Mouse (Mus musculus) midbrain, embryonic 10.5 days (tissue): Measurements from ENCODE around the gene Tmed9. TPM values are rescaled to one million over a fixed set of nuclear protein-coding genes. Genes with fewer than 3 reads are reported as not detected.
"Not testable (repeated sequence)": the region's sequence is repeated elsewhere in the genome, so short reads cannot be mapped to it uniquely, and the experiment has no call there.

Experiments
- DNase-seq: peaks from one replicate; pipeline ENCODE4 v3.0.0-alpha.2; 2017; ENCODE audit warnings: low spot score
- H3K27ac ChIP-seq: fragments of 300-500 bp; sonication (generic); replicated peaks from 2 replicates; pipeline ENCODE4 v1.5.1; 2016; ENCODE audit warnings: mild to moderate bottlenecking
- H3K27me3 ChIP-seq: fragments of 300-500 bp; sonication (generic); 2 replicates; pipeline ENCODE4 v1.6.1; 2016; ENCODE audit warnings: low read depth, mild to moderate bottlenecking; ENCODE audit not compliant: poor library complexity, severe bottlenecking
- H3K36me3 ChIP-seq: fragments of 300-500 bp; sonication (generic); 2 replicates; pipeline ENCODE4 v1.6.1; 2016; ENCODE audit warnings: mild to moderate bottlenecking, moderate library complexity
- H3K4me1 ChIP-seq: fragments of 300-500 bp; sonication (generic); 2 replicates; pipeline ENCODE4 v1.6.1; 2016
- H3K4me3 ChIP-seq: fragments of 300-500 bp; sonication (generic); 2 replicates; pipeline ENCODE4 v1.5.1; 2016; ENCODE audit warnings: mild to moderate bottlenecking, moderate library complexity
- H3K9me3 ChIP-seq: fragments of 300-500 bp; sonication (generic); replicated peaks from 2 replicates; pipeline ENCODE4 v1.6.1; 2016; ENCODE audit warnings: mild to moderate bottlenecking
- WGBS: fragments of 180-500 bp; shearing (Covaris S2); methylation state at CpG from one replicate; pipeline ENCODE4 v1.1.7; 2016; 5-methylcytosine and 5-hydroxymethylcytosine counted together
- polyA plus RNA-seq: library from polyadenylated mRNA; unstranded; fragments of >200 nt; fragmentation: Nextera tagmentation; extraction: Ambion mirVana; gene quantifications from 2 replicates; pipeline ENCODE4 v1.2.1, GENCODE M21; 2016

Tmed9 gene
- polyA plus RNA-seq, 1 experiment from 2014 or later, result 114 TPM

DNA sequence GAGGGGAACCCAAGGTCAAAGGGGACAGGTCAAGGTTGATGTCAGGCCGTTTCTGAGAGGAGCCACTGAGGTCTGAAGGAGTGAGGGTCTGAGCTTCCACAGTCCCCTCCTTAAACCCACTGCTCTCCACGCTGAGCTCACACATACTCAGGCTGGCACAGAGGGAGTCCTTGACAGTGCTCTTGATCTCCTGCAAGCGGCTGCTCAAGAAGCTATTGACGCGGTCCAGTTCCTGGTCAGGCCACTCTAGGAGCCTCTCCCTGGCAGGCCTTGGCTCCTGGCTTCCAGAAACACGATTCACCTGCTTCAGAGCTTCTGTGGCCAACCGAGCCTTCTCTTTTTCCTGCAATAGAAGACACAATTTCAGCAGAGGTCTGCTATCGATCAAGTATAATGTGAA, 30.1 kb upstream of the Tmed9 start:
- 90% methylated on average over 8 of the region's 8 CpGs for WGBS
- Histone ChIP-seq H3K27me3 (no peaks in the 10 kb centered on the region), H3K27ac (no peak overlapping the region), H3K36me3 (peaks cover 100% of the 10 kb centered on the region), H3K9me3 (no peaks in the 10 kb centered on the region), H3K4me3 (no peak overlapping the region), H3K4me1 (no peaks in the 10 kb centered on the region)
- no peak for DNase-seq

DNA sequence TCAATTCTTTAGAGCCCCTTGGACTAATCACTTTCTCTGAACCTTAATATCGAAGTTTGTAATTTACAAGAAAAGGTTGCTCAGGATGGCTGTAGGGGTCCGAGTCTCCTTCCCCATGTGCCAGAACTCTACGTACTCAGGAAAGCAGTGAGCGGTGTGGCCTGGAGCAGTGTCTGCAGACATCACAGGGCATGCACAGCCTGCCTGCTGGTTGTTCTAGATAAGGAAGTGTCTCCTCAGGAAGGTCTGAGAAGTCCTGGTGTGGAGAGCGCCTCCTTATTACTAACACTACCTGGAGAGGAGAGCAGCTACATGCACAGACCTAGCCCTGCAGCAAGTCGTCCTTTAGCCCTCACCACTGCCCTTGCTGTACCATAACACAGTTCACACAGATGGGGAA, 28.7 kb upstream of the Tmed9 start:
- DNase-seq, result no peak
- 94% methylated on average over 6 of the region's 6 CpGs for WGBS

DNA sequence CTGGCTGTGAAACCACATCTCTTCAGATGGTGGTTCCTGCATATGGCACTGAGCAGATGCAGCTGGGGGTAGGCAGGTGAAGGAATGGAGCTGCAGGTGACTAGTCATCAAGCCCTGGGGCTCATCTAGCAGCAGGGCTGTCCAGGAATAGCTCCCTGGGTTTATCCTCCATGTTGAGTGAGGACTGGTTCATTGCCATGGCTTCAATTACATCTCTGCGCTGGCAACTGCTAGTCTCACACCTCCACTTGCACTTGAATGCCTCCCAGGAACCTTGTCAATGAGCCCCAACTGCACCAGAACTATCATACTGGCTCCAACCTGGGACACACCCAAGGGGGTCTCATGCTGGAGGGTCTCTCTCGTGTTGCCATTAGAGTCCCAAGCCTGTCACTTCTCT, 25.6 kb upstream of the Tmed9 start:
- Histone ChIP-seq H3K4me1 (no peaks in the 10 kb centered on the region), H3K27me3 (no peaks in the 10 kb centered on the region)

More for the DNA sequence above, 28.7 kb upstream of the Tmed9 start:
- H3K9me3 ChIP-seq, result no peaks in the 10 kb centered on the region
- H3K36me3 ChIP-seq, result peaks cover 100% of the 10 kb centered on the region
- H3K27me3 ChIP-seq, result no peaks in the 10 kb centered on the region
- no peak overlapping the region for H3K27ac ChIP-seq
- no peaks in the 10 kb centered on the region for H3K4me1 ChIP-seq
- no peak overlapping the region for H3K4me3 ChIP-seq

DNA sequence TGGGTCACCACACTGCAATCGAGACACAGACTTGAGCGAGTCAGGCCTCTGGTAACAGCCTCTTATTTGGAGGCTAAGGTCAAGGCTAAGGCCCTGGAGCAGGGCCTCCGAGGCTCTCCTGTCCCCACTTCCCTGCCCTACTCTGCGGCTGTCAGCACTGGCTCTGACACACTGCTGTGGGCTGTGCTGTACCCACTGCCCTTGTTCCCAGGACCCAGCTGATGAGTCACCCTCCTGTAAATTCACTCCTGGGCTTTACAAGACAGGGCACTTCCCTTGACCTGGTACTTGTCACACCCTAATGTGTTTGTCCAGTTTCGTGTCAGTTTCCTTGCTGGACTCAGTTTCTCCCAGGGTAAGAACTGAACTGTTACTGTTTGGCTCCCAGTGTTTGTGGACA, 25.1 kb upstream of the Tmed9 start:
- H3K4me3 ChIP-seq, result no peak overlapping the region
- no peaks in the 10 kb centered on the region for H3K27me3 ChIP-seq
- H3K27ac ChIP-seq, result no peak overlapping the region
- H3K36me3 ChIP-seq, result peaks cover 100% of the 10 kb centered on the region
- no peaks in the 10 kb centered on the region for H3K9me3 ChIP-seq
- 95% methylated on average over 5 of the region's 5 CpGs for WGBS
- DNase-seq, result no peak
- no peaks in the 10 kb centered on the region for H3K4me1 ChIP-seq

More for the DNA sequence above, 25.6 kb upstream of the Tmed9 start:
- WGBS, result 93% methylated on average over 2 of the region's 2 CpGs
- no peak overlapping the region for H3K4me3 ChIP-seq
- DNase-seq, result no peak
- H3K9me3 ChIP-seq, result no peaks in the 10 kb centered on the region
- H3K36me3 ChIP-seq, result peaks cover 100% of the 10 kb centered on the region
- no peak overlapping the region for H3K27ac ChIP-seq

DNA sequence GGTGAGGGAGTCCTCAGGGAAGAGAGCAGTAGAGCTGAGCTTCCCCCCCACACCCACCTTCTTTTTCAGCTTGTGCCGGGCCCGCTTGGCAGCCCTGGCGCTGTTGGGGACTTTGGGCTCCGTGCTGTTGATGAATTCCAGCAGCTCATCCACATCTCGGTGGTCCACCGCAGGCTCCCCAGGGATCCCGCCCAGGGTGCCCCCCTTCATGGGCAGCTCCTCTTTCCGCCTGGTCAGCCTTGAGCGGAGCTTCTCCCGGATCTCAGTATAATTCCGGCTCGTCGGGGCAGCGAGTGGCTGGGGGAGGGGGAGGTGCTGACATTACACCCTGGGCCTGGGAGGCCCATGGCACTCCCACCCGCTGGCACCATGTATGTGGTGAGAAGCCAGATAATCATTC, 24.5 kb upstream of the Tmed9 start:
- Histone ChIP-seq H3K36me3 (peaks cover 100% of the 10 kb centered on the region), H3K4me3 (no peak overlapping the region), H3K4me1 (no peaks in the 10 kb centered on the region), H3K9me3 (no peaks in the 10 kb centered on the region), H3K27ac (no peak overlapping the region), H3K27me3 (no peaks in the 10 kb centered on the region)
- 87% methylated on average over 15 of the region's 15 CpGs for WGBS
- DNase-seq, result no peak

DNA sequence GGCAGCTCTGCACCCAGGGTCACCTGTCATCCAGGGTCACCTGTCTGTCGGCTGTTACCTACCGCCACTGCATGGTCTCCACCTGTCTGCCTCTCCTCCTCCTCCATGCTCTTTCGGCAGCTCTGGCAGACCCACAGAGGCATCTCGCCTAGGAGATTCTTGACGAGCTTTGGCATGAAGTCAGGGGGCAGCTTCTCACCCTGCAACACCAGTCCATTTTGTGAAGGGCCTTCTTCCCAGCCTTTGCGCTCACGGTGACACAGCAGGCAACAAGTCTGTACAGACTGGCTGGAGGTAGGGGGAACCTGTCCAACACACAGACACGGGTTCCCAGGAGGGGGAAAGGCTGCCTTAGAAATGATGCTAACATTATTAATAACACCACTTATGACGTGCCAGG, 17.6 kb upstream of the Tmed9 start:
- H3K4me1 ChIP-seq, result no peaks in the 10 kb centered on the region
- no peaks in the 10 kb centered on the region for H3K27me3 ChIP-seq
- DNase-seq, result no peak
- peaks cover 82% of the 10 kb centered on the region for H3K36me3 ChIP-seq
- no peaks in the 10 kb centered on the region for H3K9me3 ChIP-seq
- no peak overlapping the region for H3K27ac ChIP-seq
- H3K4me3 ChIP-seq, result no peak overlapping the region
- WGBS, result 92% methylated on average over 9 of the region's 9 CpGs

DNA sequence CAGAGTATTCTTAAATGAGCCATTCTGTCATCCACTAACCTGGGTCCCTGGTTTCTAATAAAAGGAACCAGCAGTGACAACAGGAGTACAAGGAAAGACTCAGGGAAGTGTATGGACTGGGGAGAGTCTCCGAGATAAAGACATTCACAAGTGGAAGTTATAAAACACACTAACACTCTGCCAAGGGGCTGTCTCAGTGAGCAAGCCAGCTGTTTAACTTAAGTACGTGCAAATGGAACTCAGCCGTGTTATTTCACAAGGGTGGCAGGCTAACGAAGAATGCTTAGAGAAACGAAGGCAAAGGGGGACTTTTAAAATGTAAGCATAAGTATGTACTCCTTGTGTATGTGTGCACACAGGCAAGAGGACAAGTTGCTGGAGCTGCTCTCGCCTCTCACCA, 16.0 kb upstream of the Tmed9 start:
- H3K36me3 ChIP-seq, result peaks cover 82% of the 10 kb centered on the region

DNA sequence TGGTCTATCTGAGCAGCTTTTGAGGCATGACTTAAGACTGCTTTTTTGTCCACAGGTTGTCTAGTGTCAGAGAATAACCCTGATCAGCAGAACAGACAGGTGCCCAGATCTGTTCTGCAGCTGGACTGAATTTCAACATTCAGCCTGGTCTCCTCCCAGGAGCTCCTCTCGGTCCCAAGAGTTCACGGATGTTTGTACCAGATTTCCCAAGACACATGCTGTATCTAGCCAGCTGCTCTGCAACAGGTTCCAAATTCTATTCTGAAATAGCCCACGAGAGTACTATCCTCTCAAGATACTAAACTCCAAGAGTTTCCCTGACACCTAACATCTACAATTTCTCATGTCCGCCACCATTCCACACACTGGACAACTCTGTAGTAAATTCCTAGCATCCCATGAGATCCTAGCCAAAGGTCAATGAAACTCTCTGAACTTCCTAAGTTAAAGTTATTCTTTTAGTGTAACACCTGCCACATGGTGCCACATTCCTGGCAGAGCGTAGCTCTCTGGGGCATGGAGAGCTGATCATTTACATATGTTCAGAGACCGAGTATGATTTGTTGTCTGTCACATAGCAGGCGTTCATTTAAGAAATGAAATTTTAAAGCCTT, 10.2 kb upstream of the Tmed9 start:
- H3K27ac ChIP-seq, result no peak overlapping the region
- no peak for DNase-seq
- no peaks in the 10 kb centered on the region for H3K9me3 ChIP-seq
- no peak overlapping the region for H3K4me3 ChIP-seq
- H3K4me1 ChIP-seq, result 0 out of 2 replicates have a peak, but pooled peaks cover 4% of the 10 kb centered on the region
- peaks cover 85% of the 10 kb centered on the region for H3K36me3 ChIP-seq
- no peaks in the 10 kb centered on the region for H3K27me3 ChIP-seq
- 88% methylated on average over 7 of the region's 7 CpGs for WGBS

More for the DNA sequence above, 16.0 kb upstream of the Tmed9 start:
- H3K9me3 ChIP-seq, result no peaks in the 10 kb centered on the region
- no peak overlapping the region for H3K4me3 ChIP-seq
- H3K4me1 ChIP-seq, result no peaks in the 10 kb centered on the region
- no peak for DNase-seq
- H3K27ac ChIP-seq, result no peak overlapping the region
- WGBS, result 94% methylated on average over 6 of the region's 6 CpGs
- H3K27me3 ChIP-seq, result no peaks in the 10 kb centered on the region

DNA sequence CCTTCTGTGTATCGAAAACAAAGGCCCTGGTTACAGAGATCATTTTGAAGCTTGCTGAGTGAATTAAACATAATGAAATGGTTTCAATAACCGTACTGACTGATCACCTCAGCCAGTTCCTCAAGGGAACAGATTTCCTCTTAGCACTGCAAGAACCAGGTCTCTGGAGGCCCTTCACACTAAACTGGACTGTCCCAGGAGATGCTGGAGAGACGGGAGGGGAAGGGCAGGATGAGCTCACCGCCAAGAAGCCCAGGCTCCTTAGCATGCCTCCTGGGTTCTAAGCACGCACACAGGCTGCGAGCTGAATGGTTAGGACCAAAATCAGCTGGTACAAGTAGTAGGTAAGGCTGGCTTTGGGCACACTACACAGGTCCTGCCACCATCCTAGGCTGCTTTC, 6.5 kb upstream of the Tmed9 start:
- 91% methylated on average over 6 of the region's 6 CpGs for WGBS
- Histone ChIP-seq H3K4me1 (peaks cover 28% of the 10 kb centered on the region), H3K4me3 (no peak overlapping the region), H3K27me3 (no peaks in the 10 kb centered on the region), H3K9me3 (no peaks in the 10 kb centered on the region), H3K36me3 (peaks cover 71% of the 10 kb centered on the region), H3K27ac (no peak overlapping the region)
- no peak for DNase-seq

DNA sequence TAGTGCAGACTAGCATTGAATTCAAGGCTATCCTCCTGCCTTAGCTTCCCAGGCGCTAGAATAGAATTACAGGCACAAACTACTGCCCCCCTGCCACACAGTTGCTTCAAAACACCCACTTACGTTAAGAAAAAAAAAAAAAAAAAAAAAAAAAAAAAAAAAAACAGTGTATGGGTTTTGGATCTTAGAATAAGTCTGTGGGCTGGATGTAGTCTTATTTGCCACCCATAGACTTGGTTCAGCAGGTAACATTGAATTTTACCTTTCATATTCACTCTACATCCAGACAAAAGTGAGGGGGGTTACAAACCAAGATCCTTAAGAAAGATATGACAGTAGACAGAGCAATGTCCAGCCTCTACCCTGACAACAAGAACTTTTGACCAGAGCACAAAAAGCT, 5.6 kb upstream of the Tmed9 start:
- 100% methylated on average over 2 of the region's 2 CpGs for WGBS
- H3K9me3 ChIP-seq, result no peaks in the 10 kb centered on the region
- peaks cover 63% of the 10 kb centered on the region for H3K36me3 ChIP-seq

DNA sequence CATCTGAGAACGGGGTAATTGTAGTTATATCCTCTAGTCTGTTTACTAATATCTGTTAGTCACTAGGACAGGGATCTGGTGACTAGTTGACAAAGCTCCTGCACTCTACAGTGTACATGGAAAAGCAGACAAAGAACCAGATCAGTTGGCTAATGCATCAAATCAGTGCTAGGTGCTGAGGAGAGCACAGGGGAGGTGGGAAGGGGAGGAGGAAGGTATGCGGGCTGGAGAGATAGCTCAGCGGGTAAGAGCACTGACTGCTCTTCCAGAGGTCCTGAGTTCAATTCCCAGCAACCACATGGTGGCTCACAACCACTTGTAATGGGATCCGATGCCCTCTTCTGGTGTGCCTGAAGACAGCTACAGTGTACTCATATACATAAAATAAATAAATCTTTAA, 5.0 kb upstream of the Tmed9 start:
- H3K36me3 ChIP-seq, result peaks cover 58% of the 10 kb centered on the region
- H3K27ac ChIP-seq, DNase-seq, H3K9me3 ChIP-seq, H3K4me3 ChIP-seq, H3K27me3 ChIP-seq: not testable (repeated sequence)
- WGBS, result 97% methylated on average over 4 of the region's 4 CpGs
- H3K4me1 ChIP-seq, result peaks cover 33% of the 10 kb centered on the region

More for the DNA sequence above, 5.6 kb upstream of the Tmed9 start:
- Histone ChIP-seq H3K4me3 (no peak overlapping the region), H3K27ac (no peak overlapping the region), H3K27me3 (no peaks in the 10 kb centered on the region), H3K4me1 (peaks cover 33% of the 10 kb centered on the region)
- no peak for DNase-seq

DNA sequence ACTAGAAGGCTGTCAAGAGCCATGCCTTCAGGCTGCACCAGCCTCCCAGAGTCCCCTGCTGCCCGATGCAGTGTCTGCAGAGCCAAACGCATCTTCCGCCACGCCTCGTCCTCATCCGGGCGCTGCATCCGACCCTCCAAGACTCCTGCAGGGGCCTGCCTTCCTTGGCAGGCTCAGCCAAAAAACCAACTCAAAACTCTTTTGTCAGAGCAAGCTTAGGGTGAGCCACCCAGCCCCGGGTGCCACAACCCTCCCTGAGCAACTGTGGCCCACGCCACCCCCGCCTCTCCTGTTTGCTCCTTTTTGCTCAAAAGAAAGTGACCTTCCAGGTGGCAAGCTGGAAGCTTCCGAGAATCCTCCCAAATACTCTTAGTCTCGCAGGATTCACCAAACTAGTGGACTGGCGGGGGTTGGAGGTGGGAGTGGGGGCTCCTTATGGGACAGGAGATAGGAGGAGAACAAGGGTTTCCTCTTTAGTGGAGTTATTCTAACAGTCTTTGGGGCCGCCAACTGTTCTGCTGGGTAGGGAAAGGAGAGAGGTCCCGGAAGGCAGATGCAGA, 3.7 kb upstream of the Tmed9 start:
- Histone ChIP-seq H3K4me3 (peak overlapping the region; percentile 97), H3K27me3 (no peaks in the 10 kb centered on the region), H3K27ac (peak overlapping the region; percentile 96), H3K4me1 (peaks cover 33% of the 10 kb centered on the region), H3K9me3 (no peaks in the 10 kb centered on the region), H3K36me3 (peaks cover 47% of the 10 kb centered on the region)
- peak; percentile 32 for DNase-seq
- WGBS, result 9% methylated on average over 16 of the region's 16 CpGs

DNA sequence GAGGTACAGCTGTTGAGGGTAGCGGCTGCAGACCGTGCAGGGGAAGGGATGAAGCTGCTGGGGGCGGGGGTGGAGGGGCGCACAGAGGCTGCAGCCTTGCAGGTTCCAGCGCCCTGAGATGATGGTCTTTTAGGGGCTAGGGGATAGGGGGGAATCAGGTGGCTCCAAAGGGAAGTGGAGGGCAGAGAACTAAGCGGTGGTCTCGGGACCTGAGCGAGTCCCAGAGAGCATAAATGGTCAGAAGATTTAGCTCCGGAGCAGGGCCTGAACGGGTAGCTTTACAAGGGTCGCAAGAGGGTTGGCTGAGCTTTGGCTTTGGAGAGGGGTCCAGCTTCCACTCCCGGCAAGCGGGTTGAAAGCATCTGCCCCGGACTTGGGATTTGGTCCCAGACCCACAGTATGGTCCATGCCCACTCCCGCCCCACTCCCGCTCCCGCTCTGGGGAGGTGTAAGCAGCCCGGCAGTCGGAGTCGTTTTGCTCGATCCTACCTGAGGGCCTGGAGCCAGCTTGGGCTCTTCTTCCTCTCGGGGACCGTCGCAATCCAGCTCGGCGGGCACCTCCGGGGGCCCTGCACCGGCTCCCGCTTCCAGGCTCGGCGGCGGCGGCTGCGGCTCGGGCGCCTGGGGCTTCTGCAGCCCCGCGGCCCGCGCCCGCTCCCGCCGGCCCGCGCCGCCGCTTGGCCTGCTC, 3.1 kb upstream of the Tmed9 start:
- WGBS, result 3% methylated on average over 47 of the region's 47 CpGs
- peaks cover 33% of the 10 kb centered on the region for H3K4me1 ChIP-seq
- no peaks in the 10 kb centered on the region for H3K27me3 ChIP-seq
- peak overlapping the region; percentile 97 for H3K4me3 ChIP-seq
- no peaks in the 10 kb centered on the region for H3K9me3 ChIP-seq
- H3K36me3 ChIP-seq, result peaks cover 41% of the 10 kb centered on the region
- DNase-seq, result peak; percentile 50
- H3K27ac ChIP-seq, result peak overlapping the region; percentile 96
